28 mouse cellular contexts compared by ENCODE assay signal in genomic region chr13:113100879-113101278, GRCm38 (mm10). TPM values are rescaled to one million over a fixed set of nuclear protein-coding genes. Genes with fewer than 3 reads are reported as not detected.
DNase-seq lines count a peak whose midpoint lies in the region; ATAC-seq and TF ChIP-seq lines count a peak whose summit lies in the region.
"Had no signal": no experiment of that assay in that cellular context is flagged by ENCODE, and none has a peak within 500 bp of the region (broad histone marks: within the 10 kb centered on the region; RNA-seq: fewer than 3 reads in every experiment).

Gene Gzma, minus strand, starts transcription at chr13:113100981.

- peak; percentile 44; the same call in 1 of the 2 replicates for TF ChIP-seq EP300 in CH12.LX (IDR thresholded peaks at IDR 0.05; ENCODE audit: low read length)

- no peak within 1 kb of the TSS; the same call in 1 of the 2 replicates for H3K27ac ChIP-seq in heart, embryonic 16.5 days (ENCODE audit: low read length)
- no peak within 1 kb of the TSS for H3K27ac ChIP-seq in CH12.LX (ENCODE audit: insufficient read depth, low read depth)
- H3K27ac ChIP-seq: embryonic facial prominence, embryonic 15.5 days; heart, embryonic 15.5 days; hindbrain, embryonic 14.5 days; kidney, embryonic 15.5 days; limb, embryonic 15.5 days; liver, embryonic 15.5 days; midbrain, embryonic 12.5 days; neural tube, embryonic 12.5 days had no signal

- peak within 1 kb of the TSS; percentile 30 for H3K4me3 ChIP-seq in heart, embryonic 16.5 days (ENCODE audit: low read length)
- no peak within 1 kb of the TSS for H3K4me3 ChIP-seq in CH12.LX (replicated peaks in 1 of 3; ENCODE audit: low read depth in 2 of 3, low read length in 2 of 3, poor library complexity in 1 of 3)
- H3K4me3 ChIP-seq: embryonic facial prominence, embryonic 15.5 days; kidney, embryonic 15.5 days; limb, embryonic 15.5 days; liver, embryonic 15.5 days; midbrain, embryonic 12.5 days; neural tube, embryonic 12.5 days had no signal

- dilution Hi-C loops in CH12.LX (cut with MboI; ENCODE audit: extremely low pct_ligation_motif_present, extremely low pct_unique_long_range_greater_than_20kb, low sequenced_read_pairs), result no loop called here

- no peak for DNase-seq in heart, adult 8-10 months (ENCODE audit: low spot score)
- DNase-seq in CH12.LX (ENCODE audit: extremely low read depth), result no peak
- peak; percentile 79 for DNase-seq in thymus, postnatal 0 days (ENCODE audit: low spot score)
- DNase-seq in embryo, embryonic 11 days, result no peak
- no peak for DNase-seq in spleen, postnatal 14 days (ENCODE audit: low spot score in 2 of 2)
- DNase-seq: adrenal gland, postnatal 10 days; cerebellum, adult 8-10 months; gastrocnemius, postnatal 25 days; heart, postnatal 4 days; kidney, postnatal 4 days; left cerebral cortex, postnatal 4 days; lung, postnatal 10 days had no signal

- no peak within 1 kb of the TSS; the same call in 1 of the 2 replicates for H3K9ac ChIP-seq in heart, embryonic 16.5 days (ENCODE audit: low read length)
- H3K9ac ChIP-seq in CH12.LX (ENCODE audit: insufficient read depth, low read depth), result no peak within 1 kb of the TSS
- H3K9ac ChIP-seq: embryonic facial prominence, embryonic 15.5 days; heart, embryonic 15.5 days; hindbrain, embryonic 14.5 days; kidney, embryonic 15.5 days; limb, embryonic 15.5 days; liver, embryonic 15.5 days; midbrain, embryonic 12.5 days; neural tube, embryonic 12.5 days had no signal

- TF ChIP-seq POLR2A in CH12.LX (IDR thresholded peaks at IDR 0.05; ENCODE audit: low read depth, low read length), result no peak

- H3K27me3 ChIP-seq in heart, embryonic 16.5 days (ENCODE audit: control insufficient read depth, insufficient read depth, low read length), result no peaks in the 10 kb centered on the region
- H3K27me3 ChIP-seq in CH12.LX (replicated peaks), result no peaks in the 10 kb centered on the region
- H3K27me3 ChIP-seq: embryonic facial prominence, embryonic 15.5 days; heart, embryonic 15.5 days; kidney, embryonic 15.5 days; limb, embryonic 15.5 days; liver, embryonic 15.5 days; midbrain, embryonic 12.5 days; neural tube, embryonic 12.5 days had no signal

- H3K4me2 ChIP-seq in heart, embryonic 16.5 days (ENCODE audit: low read depth, low read length), result no peak within 1 kb of the TSS; the same call in 1 of the 2 replicates
- H3K4me2 ChIP-seq in CH12.LX (ENCODE audit: insufficient read depth, low read depth, poor library complexity, severe bottlenecking), result peak within 1 kb of the TSS; percentile 47; the same call in 1 of the 2 replicates
- H3K4me2 ChIP-seq: embryonic facial prominence, embryonic 15.5 days; hindbrain, embryonic 14.5 days; kidney, embryonic 15.5 days; limb, embryonic 15.5 days; liver, embryonic 15.5 days; midbrain, embryonic 12.5 days; neural tube, embryonic 12.5 days had no signal

- no peak for ATAC-seq in heart, embryonic 16.5 days (replicated peaks; ENCODE audit: extremely low read depth, insufficient read depth, low FRiP score)
- 0 out of 2 replicates have a peak, but pooled peaks have one; percentile 12 for ATAC-seq in megakaryocyte, adult 5-6 weeks (ENCODE audit: poor library complexity, severe bottlenecking)
- no peak for ATAC-seq in frontal cortex, adult (ENCODE audit: low TSS enrichment)
- ATAC-seq: forebrain, embryonic 16.5 days; intestine, embryonic 16.5 days had no signal

- no peak for TF ChIP-seq CTCF in CH12.LX (conservative IDR thresholded peaks at IDR 0.05 in 1 of 2, IDR thresholded peaks at IDR 0.05 in 1 of 2; ENCODE audit: low read depth in 2 of 2, low read length in 2 of 2)

- in situ Hi-C loops in CH12.LX (cut with MboI; ENCODE audit: low pct_ligation_motif_present, low pct_unique_long_range_greater_than_20kb, low sequenced_read_pairs), result no loop called here

- no peaks in the 10 kb centered on the region for H3K36me3 ChIP-seq in heart, embryonic 16.5 days (ENCODE audit: control insufficient read depth, insufficient read depth)
- no peaks in the 10 kb centered on the region for H3K36me3 ChIP-seq in CH12.LX (replicated peaks in 1 of 2; ENCODE audit: control insufficient read depth in 1 of 2, insufficient read depth in 1 of 2, low read length in 1 of 2)
- H3K36me3 ChIP-seq: embryonic facial prominence, embryonic 15.5 days; heart, embryonic 15.5 days; kidney, embryonic 15.5 days; limb, embryonic 15.5 days; liver, embryonic 15.5 days; midbrain, embryonic 12.5 days; neural tube, embryonic 12.5 days had no signal

- no peaks in the 10 kb centered on the region for H3K4me1 ChIP-seq in heart, embryonic 16.5 days (ENCODE audit: control insufficient read depth, insufficient read depth, low read length)
- H3K4me1 ChIP-seq in CH12.LX (ENCODE audit: control insufficient read depth in 1 of 2, insufficient read depth in 2 of 2), result peaks cover 5 to 25% of the 10 kb centered on the region in 2 experiments
- H3K4me1 ChIP-seq: embryonic facial prominence, embryonic 15.5 days; heart, embryonic 15.5 days; kidney, embryonic 15.5 days; limb, embryonic 15.5 days; liver, embryonic 15.5 days; midbrain, embryonic 12.5 days; neural tube, embryonic 12.5 days had no signal

- no peak for TF ChIP-seq RAD21 in CH12.LX (IDR thresholded peaks at IDR 0.05; ENCODE audit: low read depth, low read length)

- WGBS in heart, embryonic 16.5 days, result 75% methylated on average over 6 of the region's 6 CpGs

- no peaks in the 10 kb centered on the region for H3K9me3 ChIP-seq in heart, embryonic 16.5 days (replicated peaks; ENCODE audit: control insufficient read depth, low read length)
- H3K9me3 ChIP-seq in CH12.LX (replicated peaks; ENCODE audit: low read length), result no peaks in the 10 kb centered on the region
- H3K9me3 ChIP-seq: embryonic facial prominence, embryonic 15.5 days; heart, embryonic 15.5 days; kidney, embryonic 15.5 days; limb, embryonic 15.5 days; liver, embryonic 15.5 days; midbrain, embryonic 12.5 days; neural tube, embryonic 12.5 days had no signal

- H3K79me2 ChIP-seq in CH12.LX (replicated peaks; ENCODE audit: control insufficient read depth, extremely low read depth, insufficient read depth, poor library complexity, severe bottlenecking), result no peaks in the 10 kb centered on the region

TF ChIP-seq in CH12.LX, 34 proteins besides CTCF, POLR2A, EP300 and RAD21:
- no peak for TF ChIP-seq JUN (IDR thresholded peaks at IDR 0.05; ENCODE audit: insufficient read depth, low read depth, low read length)

RNA-seq across cellular contexts. Expression of gene Gzma, which starts in this region (rescaled TPM):
- polyA plus RNA-seq in heart, embryonic 16.5 days (2015; fragmentation: Nextera tagmentation; extraction: Ambion mirVana), result 25.7 and 73.8 TPM in 2 replicates
- total RNA-seq in heart, adult 8-10 months (2022), result under 1 TPM in 2 of 4 experiments, not detected in 2; 0.46 to 0.95 TPM
- total RNA-seq in CH12.LX (2012; rRNA removed) (not detected in 2 replicates), CH12.LX (2014; rRNA removed) (not detected in 2 replicates)
- not detected in 2 replicates for polyA plus RNA-seq in CH12.LX (2012; ENCODE audit: insufficient read length, low read depth)
- total RNA-seq in megakaryocyte, adult 5-6 weeks (2015), result 14.6 and 29.7 TPM in 2 replicates
- 20.3 and 49.5 TPM in 2 replicates for total RNA-seq in megakaryocyte, adult 5-6 weeks (2017)
- 334 and 382 TPM in 2 replicates for polyA plus RNA-seq in thymus, postnatal 0 days (2015; fragmentation: Nextera tagmentation; extraction: Ambion mirVana)
- total RNA-seq: gastrocnemius, postnatal 25 days; heart, postnatal 4 days; layer of hippocampus, postnatal 10 days; left cerebral cortex, adult 8-10 months; left cerebral cortex, postnatal 4 days; MEL had no signal
- polyA plus RNA-seq: embryonic facial prominence, embryonic 15.5 days; forebrain, embryonic 16.5 days; hindbrain, embryonic 14.5 days; kidney, embryonic 15.5 days; limb, embryonic 15.5 days; midbrain, embryonic 12.5 days; neural tube, embryonic 12.5 days had no signal

Comparison
In these comparisons a context has a peak if more than half of its experiments do, and no peak if none do; other contexts are left out.
1. RNA of gene Gzma (total RNA-seq): 14.6 to 49.5 TPM in megakaryocyte, adult 5-6 weeks; 0.46 to 0.95 TPM in heart, adult 8-10 months and not detected in CH12.LX; every median in the first group is over 4 times any median in the second.
2. RNA of gene Gzma (polyA plus RNA-seq): 334 to 382 TPM in thymus, postnatal 0 days and 25.7 to 73.8 TPM in heart, embryonic 16.5 days; not detected in CH12.LX; every median in the first group is over 10 times any median in the second.